In the genomic region with DNA sequence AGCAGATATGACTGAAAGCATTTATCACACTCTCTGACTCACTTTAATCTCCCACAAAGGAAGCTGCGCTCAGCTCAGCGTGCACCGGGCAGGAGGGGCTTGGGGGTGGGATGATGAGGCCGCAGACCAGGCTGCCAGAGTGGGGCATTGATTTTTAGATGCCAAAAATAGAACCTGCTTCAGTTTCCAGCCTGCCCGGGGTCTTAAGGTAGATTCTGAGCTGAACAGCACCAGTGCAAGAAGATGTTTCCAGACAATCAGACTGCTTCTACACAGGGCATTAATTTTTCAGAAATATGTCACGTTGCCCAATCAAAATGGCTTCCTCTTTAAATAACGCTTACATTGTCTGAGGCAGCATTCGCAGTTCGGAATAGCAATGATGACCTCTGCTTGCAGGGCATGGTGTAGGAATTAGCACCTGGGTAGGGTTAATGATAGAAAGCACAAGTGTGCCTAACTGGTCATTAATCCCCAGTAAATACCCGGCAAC, we compare ENCODE assay signal across 13 mouse cellular contexts.
DNase-seq lines count a peak whose midpoint lies in the region; ATAC-seq and TF ChIP-seq lines count a peak whose summit lies in the region.
"Had no signal": no experiment of that assay in that cellular context is flagged by ENCODE, and none has a peak within 500 bp of the region (broad histone marks: within the 10 kb centered on the region; RNA-seq: fewer than 3 reads in every experiment).

No protein-coding gene starts in this region.

- H3K4me1 ChIP-seq in CH12.LX (ENCODE audit: control insufficient read depth in 1 of 2, insufficient read depth in 2 of 2): peaks cover 0 to 18% of the 10 kb centered on the region in 2 experiments; a peak in 2 of 4 replicates
- H3K4me1 ChIP-seq in forebrain, embryonic 15.5 days: no peaks in the 10 kb centered on the region
- 0 out of 2 replicates have a peak, but pooled peaks cover 5% of the 10 kb centered on the region for H3K4me1 ChIP-seq in midbrain, embryonic 12.5 days
- no peaks in the 10 kb centered on the region for H3K4me1 ChIP-seq in liver, postnatal 0 days (ENCODE audit: insufficient read depth)

- TF ChIP-seq RAD21 in CH12.LX (IDR thresholded peaks at IDR 0.05; ENCODE audit: low read depth, low read length): no peak

- no peaks in the 10 kb centered on the region for H3K36me3 ChIP-seq in CH12.LX (replicated peaks in 1 of 2; ENCODE audit: control insufficient read depth in 1 of 2, insufficient read depth in 1 of 2, low read length in 1 of 2)
- H3K36me3 ChIP-seq in forebrain, embryonic 15.5 days: no peaks in the 10 kb centered on the region
- H3K36me3 ChIP-seq in midbrain, embryonic 12.5 days: no peaks in the 10 kb centered on the region
- H3K36me3 ChIP-seq in liver, postnatal 0 days (replicated peaks; ENCODE audit: insufficient read depth, low read length): no peaks in the 10 kb centered on the region
- H3K36me3 ChIP-seq: G1E had no signal

- no peaks in the 10 kb centered on the region for H3K27me3 ChIP-seq in CH12.LX (replicated peaks)
- H3K27me3 ChIP-seq in forebrain, embryonic 15.5 days: no peaks in the 10 kb centered on the region
- H3K27me3 ChIP-seq in midbrain, embryonic 12.5 days: no peaks in the 10 kb centered on the region
- no peaks in the 10 kb centered on the region for H3K27me3 ChIP-seq in liver, postnatal 0 days (ENCODE audit: insufficient read depth, low read length)

- no peaks in the 10 kb centered on the region for H3K79me2 ChIP-seq in CH12.LX (replicated peaks; ENCODE audit: control insufficient read depth, extremely low read depth, insufficient read depth, poor library complexity, severe bottlenecking)

- DNase-seq in cerebellum, postnatal 14 days: peak; percentile 28 to 30
- no peak for DNase-seq in cerebellum, adult 8-10 months
- peak; percentile 34 for DNase-seq in CH12.LX (ENCODE audit: extremely low read depth)
- no peak for DNase-seq in liver, postnatal 0 days
- DNase-seq in c-Kit-positive CD71-positive TER-119-positive erythroid progenitor cells, embryonic 14.5 days (ENCODE audit: low spot score): no peak
- no peak for DNase-seq in right cerebral cortex, adult 2 months (ENCODE audit: low spot score in 2 of 2)
- DNase-seq: cerebellum, adult 11 months; kidney, postnatal 4 days; right cerebral cortex, postnatal 4 days had no signal

- WGBS in forebrain, embryonic 15.5 days: 60% methylated on average over 10 of the region's 10 CpGs
- WGBS in midbrain, embryonic 12.5 days: 54% methylated on average over 10 of the region's 10 CpGs
- WGBS in liver, postnatal 0 days (ENCODE audit: insufficient replicate concordance): 61% methylated on average over 10 of the region's 10 CpGs

- H3K4me3 ChIP-seq in CH12.LX (replicated peaks in 1 of 3; ENCODE audit: low read depth in 2 of 3, low read length in 2 of 3, poor library complexity in 1 of 3): no peak overlapping the region
- no peak overlapping the region for H3K4me3 ChIP-seq in forebrain, embryonic 15.5 days
- H3K4me3 ChIP-seq in midbrain, embryonic 12.5 days: no peak overlapping the region
- H3K4me3 ChIP-seq in liver, postnatal 0 days (ENCODE audit: low read depth, low read length): no peak overlapping the region

- dilution Hi-C loops in CH12.LX (cut with MboI; ENCODE audit: extremely low pct_ligation_motif_present, extremely low pct_unique_long_range_greater_than_20kb, low sequenced_read_pairs): no loop called here

- H3K27ac ChIP-seq in CH12.LX (ENCODE audit: insufficient read depth, low read depth): no peak overlapping the region
- H3K27ac ChIP-seq in forebrain, embryonic 15.5 days (replicated peaks): no peak overlapping the region
- peak overlapping the region; percentile 66 for H3K27ac ChIP-seq in midbrain, embryonic 12.5 days (replicated peaks)
- no peak overlapping the region for H3K27ac ChIP-seq in liver, postnatal 0 days (ENCODE audit: low read depth)
- H3K27ac ChIP-seq: liver, embryonic 14.5 days had no signal

- no peaks in the 10 kb centered on the region for H3K9me3 ChIP-seq in CH12.LX (replicated peaks; ENCODE audit: low read length)
- H3K9me3 ChIP-seq in forebrain, embryonic 15.5 days: no peaks in the 10 kb centered on the region
- H3K9me3 ChIP-seq in midbrain, embryonic 12.5 days: no peaks in the 10 kb centered on the region
- no peaks in the 10 kb centered on the region for H3K9me3 ChIP-seq in liver, postnatal 0 days (ENCODE audit: low read length)

- in situ Hi-C loops in CH12.LX (cut with MboI; ENCODE audit: low pct_ligation_motif_present, low pct_unique_long_range_greater_than_20kb, low sequenced_read_pairs): no loop called here

- TF ChIP-seq POLR2A in CH12.LX (IDR thresholded peaks at IDR 0.05; ENCODE audit: low read depth, low read length): no peak

- no peak for TF ChIP-seq EP300 in CH12.LX (IDR thresholded peaks at IDR 0.05; ENCODE audit: low read length)
- TF ChIP-seq EP300 in liver, postnatal 0 days (IDR thresholded peaks at IDR 0.05; ENCODE audit: low read depth): no peak

- H3K9ac ChIP-seq in CH12.LX (ENCODE audit: insufficient read depth, low read depth): no peak overlapping the region
- no peak overlapping the region for H3K9ac ChIP-seq in forebrain, embryonic 15.5 days (replicated peaks)
- H3K9ac ChIP-seq in midbrain, embryonic 12.5 days (replicated peaks): no peak overlapping the region
- H3K9ac ChIP-seq in liver, postnatal 0 days (replicated peaks): no peak overlapping the region
- H3K9ac ChIP-seq: liver, embryonic 14.5 days had no signal

- peak overlapping the region; percentile 62; the same call in 1 of the 2 replicates for H3K4me2 ChIP-seq in CH12.LX (ENCODE audit: insufficient read depth, low read depth, poor library complexity, severe bottlenecking)
- no peak overlapping the region for H3K4me2 ChIP-seq in forebrain, embryonic 15.5 days (replicated peaks)
- H3K4me2 ChIP-seq in midbrain, embryonic 12.5 days (replicated peaks): 0 out of 2 replicates have a peak overlapping the region, but pooled peaks have one; percentile 7
- no peak overlapping the region for H3K4me2 ChIP-seq in liver, postnatal 0 days (ENCODE audit: low read depth, low read length)

- no peak for TF ChIP-seq CTCF in CH12.LX (conservative IDR thresholded peaks at IDR 0.05 in 1 of 2, IDR thresholded peaks at IDR 0.05 in 1 of 2; ENCODE audit: low read depth in 2 of 2, low read length in 2 of 2)
- no peak for TF ChIP-seq CTCF in liver, postnatal 0 days (IDR thresholded peaks at IDR 0.05; ENCODE audit: low read depth)

- ATAC-seq in forebrain, embryonic 15.5 days (replicated peaks): peak; percentile 51
- ATAC-seq in midbrain, embryonic 12.5 days (ENCODE audit: low FRiP score, low read depth): peak; percentile 84
- no peak for ATAC-seq in liver, postnatal 0 days

TF ChIP-seq in CH12.LX, 34 proteins besides CTCF, POLR2A, EP300 and RAD21:
- TF ChIP-seq ZNF384 (IDR thresholded peaks at IDR 0.05; ENCODE audit: low read depth, low read length): no peak
- TF ChIP-seq MYC (IDR thresholded peaks at IDR 0.05; ENCODE audit: low read depth, low read length): no peak
- no peak for TF ChIP-seq IRF4 (IDR thresholded peaks at IDR 0.05; ENCODE audit: low read depth, low read length)
- TF ChIP-seq ELF1 (IDR thresholded peaks at IDR 0.05; ENCODE audit: low read depth, low read length): no peak
- no peak for TF ChIP-seq SMC3 (IDR thresholded peaks at IDR 0.05; ENCODE audit: low read depth, low read length)
- TF ChIP-seq MAX (IDR thresholded peaks at IDR 0.05; ENCODE audit: low read length): no peak
- no peak for TF ChIP-seq ZMIZ1 (IDR thresholded peaks at IDR 0.05; ENCODE audit: low read depth, low read length)
- TF ChIP-seq CHD2 (IDR thresholded peaks at IDR 0.05; ENCODE audit: low read length): no peak
- TF ChIP-seq BHLHE40 (IDR thresholded peaks at IDR 0.05; ENCODE audit: low read depth, low read length): no peak
- TF ChIP-seq ZC3H11A (IDR thresholded peaks at IDR 0.05; ENCODE audit: low read depth, low read length): no peak
- TF ChIP-seq KAT2A (IDR thresholded peaks at IDR 0.05; ENCODE audit: insufficient replicate concordance, low read length): no peak
- TF ChIP-seq MXI1 (IDR thresholded peaks at IDR 0.05; ENCODE audit: low read depth, low read length): no peak
- TF ChIP-seq UBTF (IDR thresholded peaks at IDR 0.05; ENCODE audit: low read depth, low read length): no peak

Comparison
In these comparisons a context has a peak if more than half of its experiments do, and no peak if none do; other contexts are left out.
1. DNase-seq: peak in cerebellum, postnatal 14 days (2 of 2) and CH12.LX (single experiment); none in cerebellum, adult 8-10 months (single experiment), liver, postnatal 0 days (single experiment), c-Kit-positive CD71-positive TER-119-positive erythroid progenitor cells, embryonic 14.5 days (single experiment) and right cerebral cortex, adult 2 months (0 of 2).
2. H3K4me2 ChIP-seq: peak in CH12.LX (single experiment) and midbrain, embryonic 12.5 days (single experiment); none in forebrain, embryonic 15.5 days (single experiment) and liver, postnatal 0 days (single experiment).